8 mouse cellular contexts compared by ENCODE assay signal in the genomic region with DNA sequence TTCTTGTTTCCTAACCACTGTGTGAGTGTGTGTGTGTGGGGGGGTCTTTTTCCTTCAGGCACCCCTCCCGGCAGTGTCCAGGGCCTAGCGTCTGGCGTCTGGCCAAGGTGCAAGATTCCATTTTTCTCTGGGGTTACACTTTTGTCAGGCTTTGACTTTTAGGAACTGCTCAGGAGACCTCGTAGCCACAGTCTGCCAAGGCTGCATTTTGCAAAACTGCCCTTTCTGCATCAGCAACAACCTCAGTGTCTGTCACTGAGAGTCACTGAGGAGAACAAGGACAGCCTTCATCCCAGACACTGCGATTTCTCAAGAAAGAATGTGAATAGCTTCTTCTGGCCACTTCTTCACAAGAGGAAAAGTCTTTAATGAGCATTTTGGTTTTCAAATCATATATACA. TPM values are rescaled to one million over a fixed set of nuclear protein-coding genes. Genes with fewer than 3 reads are reported as not detected.
DNase-seq lines count a peak whose midpoint lies in the region; TF ChIP-seq lines count a peak whose summit lies in the region.

No protein-coding gene starts in this region.

- DNase-seq in adrenal gland, adult (ENCODE audit: inconsistent age in 2 of 2, low spot score in 1 of 2), result peak; percentile 71 to 90
- no peak for DNase-seq in adrenal gland, postnatal 4 days (ENCODE audit: low spot score in 2 of 2)
- DNase-seq in left cerebral cortex, adult 2 months (ENCODE audit: extremely low spot score in 1 of 2, low spot score in 2 of 2), result no peak
- DNase-seq in left cerebral cortex, postnatal 25 days (ENCODE audit: low spot score in 2 of 2), result no peak
- DNase-seq in heart, postnatal 4 days, result peak; percentile 40
- DNase-seq in lung, postnatal 4 days, result peak; percentile 31 to 53
- no peak for DNase-seq in right cerebral cortex, postnatal 4 days
- DNase-seq in layer of hippocampus, adult 9-10 months (ENCODE audit: low spot score), result no peak

- peak overlapping the region; percentile 75 for H3K27ac ChIP-seq in left cerebral cortex, adult 2 months

- intact Hi-C loops in left cerebral cortex, adult 2 months (cut with DNase I), result no loop called here
- intact Hi-C loops in left cerebral cortex, postnatal 25 days (cut with DNase I), result loop anchor here (2.0 kb wide), 1 partner anchor 16 kb away; no protein-coding TSS in a partner anchor

- no peak overlapping the region for H3K4me3 ChIP-seq in left cerebral cortex, adult 2 months

- TF ChIP-seq CTCF in left cerebral cortex, adult 2 months (IDR thresholded peaks at IDR 0.05), result no peak

RNA-seq across cellular contexts. Expression of a gene that starts 17.6 kb away (rescaled TPM):
- 10 to 100 TPM; 73.9 to 79.7 TPM for total RNA-seq in adrenal gland, postnatal 4 days (2021)
- total RNA-seq in left cerebral cortex, adult 2 months (2021), result 100 to 1,000 TPM; 154 to 161 TPM
- total RNA-seq in left cerebral cortex, postnatal 25 days (2021), result 100 to 1,000 TPM; 133 to 146 TPM
- total RNA-seq in heart, postnatal 4 days (2021), result 10 to 100 TPM; 93.4 to 98.4 TPM

Comparison
In these comparisons a context has a peak if more than half of its experiments do, and no peak if none do; other contexts are left out.
1. DNase-seq: peak in adrenal gland, adult (2 of 2), heart, postnatal 4 days (single experiment) and lung, postnatal 4 days (2 of 2); none in adrenal gland, postnatal 4 days (0 of 2), left cerebral cortex, adult 2 months (0 of 2), left cerebral cortex, postnatal 25 days (0 of 2), right cerebral cortex, postnatal 4 days (single experiment) and layer of hippocampus, adult 9-10 months (single experiment).